Mouse (Mus musculus) kidney, adult 2 months (tissue): ENCODE results near the gene Abcb8. TPM values are rescaled to one million over a fixed set of nuclear protein-coding genes. Genes with fewer than 3 reads are reported as not detected.

Source experiments
- DNase-seq: peaks from one replicate; pipeline ENCODE4 v3.0.0; 2021
- H3K27ac ChIP-seq: fragments of 200-500 bp; 2 replicates; pipeline ENCODE4 v1.5.1; 2012; ENCODE audit warnings: low read depth, low read length, control low read depth, inconsistent platforms; ENCODE audit not compliant: insufficient read depth
- H3K27me3 ChIP-seq: fragments of 200-500 bp; replicated peaks from 2 replicates; pipeline ENCODE4 v1.6.1; 2012; ENCODE audit warnings: mild to moderate bottlenecking, moderate library complexity, low read length, inconsistent platforms; ENCODE audit not compliant: control insufficient read depth, insufficient read depth
- H3K36me3 ChIP-seq: fragments of 200-500 bp; 2 replicates; pipeline ENCODE4 v1.6.1; 2012; ENCODE audit warnings: mild to moderate bottlenecking, moderate library complexity, low read length, inconsistent platforms; ENCODE audit not compliant: control insufficient read depth, insufficient read depth
- H3K4me1 ChIP-seq: fragments of 200-500 bp; 2 replicates; pipeline ENCODE4 v1.6.1; 2011; ENCODE audit warnings: low read length; ENCODE audit not compliant: control insufficient read depth, insufficient read depth
- H3K4me3 ChIP-seq: fragments of 200-500 bp; 2 replicates; pipeline ENCODE4 v1.5.1; 2011; ENCODE audit warnings: mild to moderate bottlenecking, low read depth, low read length, control low read depth; ENCODE audit not compliant: insufficient read depth
- CTCF ChIP-seq: fragments of 200-500 bp; conservative IDR thresholded peaks from 2 replicates; pipeline ENCODE4 v1.5.1; 2011; ENCODE audit warnings: low read depth, mild to moderate bottlenecking, control low read depth, low read length, moderate library complexity, mixed read lengths; ENCODE audit not compliant: insufficient read depth, insufficient read length
- POLR2A ChIP-seq: fragments of 200-500 bp; IDR thresholded peaks from one replicate; pipeline ENCODE4 v1.6.1; 2011; ENCODE audit warnings: low read depth, low read length, control low read depth
- WGBS: fragments of 180-500 bp; shearing (Covaris S2); methylation state at CpG from one replicate; pipeline ENCODE4 v1.1.7; 2018; 5-methylcytosine and 5-hydroxymethylcytosine counted together
- polyA plus RNA-seq: library from polyadenylated mRNA; depleted of rRNA; stranded (reverse); fragments of >200 nt; gene quantifications from 2 replicates; pipeline ENCODE4 v1.2.3, GENCODE M21; 2012

Abcb8 gene
- polyA plus RNA-seq, 1 experiment: 112 TPM

DNA sequence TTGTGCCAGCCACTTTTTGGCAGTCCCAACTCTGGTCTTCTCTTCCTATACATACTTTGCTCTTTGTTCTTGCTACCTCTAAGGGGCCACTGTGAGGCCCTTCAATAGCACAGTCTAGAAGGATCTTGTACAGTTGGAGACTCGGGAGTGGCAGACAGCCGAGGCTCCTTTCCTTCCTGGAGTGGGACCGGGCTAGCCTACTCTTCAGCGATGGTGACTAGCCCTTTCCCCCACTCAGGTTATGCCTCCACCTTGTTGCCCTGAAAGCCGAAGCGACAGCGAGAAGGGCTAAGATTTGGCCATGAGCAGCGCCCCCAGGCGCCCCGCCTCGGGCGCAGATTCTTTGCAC, 33.8 kb downstream of the Abcb8 start:
- H3K27ac ChIP-seq: no peak overlapping the region
- no peak for TF ChIP-seq CTCF
- no peak for TF ChIP-seq POLR2A
- peaks cover 2% of the 10 kb centered on the region; the same call in 1 of the 2 replicates for H3K36me3 ChIP-seq
- peaks cover 16% of the 10 kb centered on the region; the same call in 1 of the 2 replicates for H3K4me1 ChIP-seq
- DNase-seq: no peak
- 39% methylated on average over 12 of the region's 12 CpGs for WGBS
- H3K27me3 ChIP-seq: no peaks in the 10 kb centered on the region
- H3K4me3 ChIP-seq: no peak overlapping the region

- WGBS: 24% methylated on average over 15 of the region's 15 CpGs
- Histone ChIP-seq H3K4me1 (peaks cover 16% of the 10 kb centered on the region; the same call in 1 of the 2 replicates), H3K27ac (peak overlapping the region; percentile 64), H3K4me3 (peak overlapping the region; percentile 48), H3K27me3 (no peaks in the 10 kb centered on the region), H3K36me3 (peaks cover 2% of the 10 kb centered on the region; the same call in 1 of the 2 replicates)
- DNase-seq: peak; percentile 94
- TF ChIP-seq POLR2A (no peak), CTCF (no peak)
Observed at GRCm38 (mm10) chr5:24427981-24428402, 34.5 kb downstream of the Abcb8 start.

GRCm38 (mm10) chr5:24428596-24428995, 35.1 kb downstream of the Abcb8 start:
- peak overlapping the region; percentile 48 for H3K4me3 ChIP-seq
- 25% methylated on average over 9 of the region's 9 CpGs for WGBS
- peaks cover 2% of the 10 kb centered on the region; the same call in 1 of the 2 replicates for H3K36me3 ChIP-seq
- H3K27me3 ChIP-seq: no peaks in the 10 kb centered on the region
- H3K27ac ChIP-seq: peak overlapping the region; percentile 64; the same call in 1 of the 2 replicates
- DNase-seq: no peak
- TF ChIP-seq CTCF: no peak
- H3K4me1 ChIP-seq: peaks cover 16% of the 10 kb centered on the region; the same call in 1 of the 2 replicates

DNA sequence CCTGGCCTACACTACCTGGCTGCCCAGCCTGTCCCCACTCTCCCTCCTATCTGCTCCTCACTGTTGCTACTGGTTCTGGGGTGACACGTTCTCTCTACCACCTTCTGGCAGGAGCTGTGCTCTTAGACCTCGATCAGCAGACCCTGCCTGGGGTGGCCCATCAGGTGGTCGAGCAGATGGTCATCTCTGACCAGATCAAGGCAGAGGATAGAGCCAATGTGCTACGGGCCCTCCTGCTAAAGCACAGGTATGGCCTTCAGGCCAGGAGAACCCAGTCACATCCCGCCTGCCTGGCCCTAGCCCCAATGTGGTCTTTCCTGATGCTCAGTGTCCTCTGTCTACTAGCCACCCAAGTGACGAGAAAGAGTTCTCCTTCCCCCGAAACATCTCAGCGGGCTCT, 40.5 kb downstream of the Abcb8 start:
- Histone ChIP-seq H3K4me3 (no peak overlapping the region), H3K4me1 (no peaks in the 10 kb centered on the region), H3K27ac (no peak overlapping the region), H3K27me3 (no peaks in the 10 kb centered on the region), H3K36me3 (peaks cover 2% of the 10 kb centered on the region)
- 92% methylated on average over 8 of the region's 8 CpGs for WGBS
- DNase-seq: no peak
- TF ChIP-seq POLR2A (no peak), CTCF (no peak)

DNA sequence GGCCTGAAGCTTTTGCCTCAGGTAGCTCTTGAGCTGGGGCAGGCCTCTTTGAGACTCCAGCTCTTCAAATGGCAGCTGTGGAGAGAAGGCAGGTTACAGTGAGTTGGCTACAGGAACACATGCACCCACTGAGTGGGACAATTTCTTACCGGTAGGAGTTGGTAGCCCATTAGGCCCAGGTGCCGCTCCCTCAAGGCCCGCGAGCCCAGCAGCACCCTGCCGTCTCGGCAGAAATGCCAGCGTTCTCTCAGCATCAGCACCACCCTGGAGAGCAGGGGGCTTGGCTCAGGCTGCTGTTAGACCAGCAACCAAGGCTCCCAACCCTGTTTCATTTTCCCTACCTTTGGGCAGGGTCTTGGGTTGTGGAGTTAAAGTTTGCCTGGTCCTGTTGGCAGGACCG, 47.7 kb downstream of the Abcb8 start:
- no peak for DNase-seq
- H3K27me3 ChIP-seq: no peaks in the 10 kb centered on the region
- TF ChIP-seq CTCF: no peak
- no peak for TF ChIP-seq POLR2A
- WGBS: 90% methylated on average over 8 of the region's 8 CpGs
- peaks cover 10% of the 10 kb centered on the region for H3K4me1 ChIP-seq
- H3K4me3 ChIP-seq: no peak overlapping the region
- H3K36me3 ChIP-seq: no peaks in the 10 kb centered on the region
- no peak overlapping the region for H3K27ac ChIP-seq

DNA sequence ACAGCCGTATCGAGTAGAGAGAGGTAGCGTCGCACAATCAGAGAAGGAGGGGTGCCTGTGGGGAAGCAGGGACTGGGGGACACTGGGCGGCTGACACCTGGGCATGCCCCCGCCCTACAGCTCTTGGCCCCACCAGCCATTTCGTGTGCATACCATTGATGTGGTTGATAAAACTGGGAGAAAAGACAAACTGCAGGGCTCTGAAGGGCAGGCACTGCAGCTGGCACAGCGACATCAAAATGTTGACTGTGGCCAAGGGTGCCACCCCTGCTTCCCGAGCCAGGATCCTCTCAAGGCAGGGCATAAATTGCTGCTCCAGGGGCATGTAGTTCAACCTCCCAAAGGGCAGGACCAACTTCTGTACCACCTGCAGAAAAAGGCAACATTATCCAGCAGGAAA, 48.6 kb downstream of the Abcb8 start:
- H3K36me3 ChIP-seq: no peaks in the 10 kb centered on the region

GRCm38 (mm10) chr5:24443204-24443603, 49.7 kb downstream of the Abcb8 start:
- Histone ChIP-seq H3K4me3 (no peak overlapping the region), H3K27me3 (no peaks in the 10 kb centered on the region), H3K27ac (no peak overlapping the region), H3K36me3 (no peaks in the 10 kb centered on the region), H3K4me1 (peaks cover 18% of the 10 kb centered on the region)
- 81% methylated on average over 7 of the region's 7 CpGs for WGBS
- DNase-seq: no peak
- TF ChIP-seq CTCF (no peak), POLR2A (no peak)

More for the DNA sequence above, 48.6 kb downstream of the Abcb8 start:
- WGBS: 78% methylated on average over 9 of the region's 9 CpGs
- Histone ChIP-seq H3K27me3 (no peaks in the 10 kb centered on the region), H3K4me1 (peaks cover 14% of the 10 kb centered on the region), H3K27ac (no peak overlapping the region), H3K4me3 (no peak overlapping the region)
- no peak for DNase-seq
- no peak for TF ChIP-seq CTCF
- no peak for TF ChIP-seq POLR2A
